Mouse (Mus musculus): ENCODE results near the gene Lman2l.

Gene Lman2l

GRCm38 (mm10) chr1:36458169-36458568 lies 13.1 kb upstream of the Lman2l start:
- no peak for DNase-seq (ENCODE audit: low read depth)

DNA sequence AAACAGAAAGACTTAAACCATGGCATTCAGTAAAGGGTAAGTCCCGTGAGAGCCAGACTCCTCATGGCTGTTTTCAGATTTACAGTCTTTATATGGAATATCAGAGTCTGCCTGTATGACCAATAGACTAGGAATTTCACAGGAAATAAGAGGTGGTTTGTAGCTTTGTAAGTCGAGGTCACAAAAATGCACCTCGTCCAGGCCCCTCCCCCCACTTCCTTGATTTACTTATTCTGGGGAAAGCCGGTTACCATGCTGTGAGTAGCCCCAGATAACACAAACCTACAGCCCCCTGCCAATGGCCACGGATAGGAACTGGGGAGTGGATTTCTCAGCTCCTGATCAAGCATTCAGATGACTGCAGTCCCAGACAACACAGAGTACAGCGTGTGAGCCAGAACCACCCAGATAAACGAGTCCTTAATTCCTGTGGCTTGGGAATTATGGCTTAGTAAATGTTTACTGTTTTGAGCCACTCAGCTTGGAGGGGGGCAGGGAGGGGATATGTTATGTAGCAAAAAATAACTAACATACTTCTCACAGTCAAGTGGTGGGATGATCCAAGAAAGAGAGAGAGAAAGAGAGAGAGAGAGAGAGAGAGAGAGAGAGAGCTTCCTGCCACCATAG lies 12.4 kb upstream of the Lman2l start:
- no peak for DNase-seq (ENCODE audit: low read depth)

- DNase-seq (ENCODE audit: low read depth): no peak
Measured at GRCm38 (mm10) chr1:36454055-36454815, 9.2 kb upstream of the Lman2l start.

DNA sequence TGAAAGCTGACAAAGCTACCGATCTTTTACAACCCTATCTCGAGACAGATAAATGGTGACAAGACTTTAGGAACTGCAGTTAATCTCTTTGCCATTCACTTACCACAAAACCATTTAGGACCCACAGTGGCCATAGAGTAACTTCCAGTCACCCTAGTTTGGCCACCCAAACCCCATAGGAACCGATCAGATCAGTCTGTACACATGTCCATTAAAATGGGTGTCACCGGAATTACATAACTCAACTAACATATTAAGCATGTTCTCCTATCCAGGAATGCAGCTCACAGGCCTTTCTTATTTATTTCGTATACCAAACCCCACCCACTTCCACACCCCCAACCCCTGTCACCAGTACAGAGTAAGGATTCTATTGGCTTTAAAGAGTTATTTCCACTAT lies 1.8 kb upstream of the Lman2l start:
- no peak for DNase-seq (ENCODE audit: low read depth)

GRCm38 (mm10) chr1:36446106-36446824 lies 1.2 kb upstream of the Lman2l start:
- no peak for DNase-seq (ENCODE audit: low read depth)

GRCm38 (mm10) chr1:36445508-36445907 lies 437 bp upstream of the Lman2l start:
- DNase-seq (ENCODE audit: low read depth): no peak

DNA sequence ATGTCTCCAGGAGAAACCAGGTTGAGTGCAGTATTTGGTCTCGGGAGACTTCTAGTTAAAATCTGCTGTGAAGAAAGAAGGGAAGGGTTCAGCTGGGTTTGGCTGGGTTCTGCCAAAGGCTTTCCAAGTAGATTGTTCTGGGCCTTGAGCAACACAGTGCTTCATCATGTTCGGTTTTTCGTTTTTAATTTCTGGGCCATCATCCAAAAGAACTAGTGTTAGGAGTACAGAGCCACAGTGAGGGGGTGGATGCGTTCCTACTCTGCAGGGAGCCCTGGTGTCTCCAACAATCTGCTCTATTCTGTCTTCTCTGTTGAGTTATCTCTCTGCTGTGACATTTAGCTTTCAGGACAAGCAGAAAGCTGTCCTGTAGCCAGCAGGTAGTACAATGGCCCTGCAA lies 4.0 kb downstream of the Lman2l start:
- no peak for DNase-seq (ENCODE audit: low read depth)

DNA sequence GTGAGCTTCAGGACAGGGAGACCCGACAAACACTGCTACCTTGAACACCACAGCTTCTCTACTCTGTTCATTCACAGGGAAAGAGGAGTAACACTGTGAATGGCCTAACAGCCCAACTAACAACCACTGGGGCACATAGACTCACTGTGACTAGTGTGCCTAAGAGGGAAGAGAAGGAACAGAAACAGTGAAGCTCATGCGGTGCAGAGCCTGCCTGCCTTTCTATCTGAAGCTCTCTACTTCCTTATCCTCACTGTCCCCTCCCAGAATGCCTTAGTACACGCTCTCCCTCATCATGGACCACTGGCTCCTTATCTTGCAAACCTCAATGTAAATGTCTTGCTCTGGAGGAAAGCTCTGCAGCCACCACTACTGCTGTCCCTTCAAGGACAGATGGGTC lies 7.8 kb downstream of the Lman2l start:
- no peak for DNase-seq (ENCODE audit: low read depth)

DNA sequence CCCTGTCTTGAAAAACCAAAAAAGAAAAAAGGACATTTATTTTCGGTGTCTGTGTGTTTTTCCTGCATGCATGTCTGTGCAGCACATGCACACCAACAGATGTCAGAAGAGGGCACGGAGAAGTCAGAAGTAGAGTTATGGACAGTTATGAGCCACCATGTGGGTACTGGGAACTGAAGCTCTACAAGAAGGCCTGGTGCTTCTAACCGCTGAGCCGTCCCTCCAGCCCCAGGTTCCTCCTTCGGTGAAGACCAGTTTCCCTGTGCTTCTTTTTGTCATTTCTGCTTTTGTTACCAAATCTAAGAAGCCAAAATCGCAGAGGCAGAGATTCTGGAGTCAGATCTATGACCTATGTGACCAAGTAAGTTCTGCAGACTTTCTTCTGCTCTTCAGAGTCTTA lies 8.6 kb downstream of the Lman2l start:
- no peak for DNase-seq (ENCODE audit: low read depth)

- peak; percentile 49 for DNase-seq (ENCODE audit: low read depth)
Measured at GRCm38 (mm10) chr1:36435071-36435470, 10.0 kb downstream of the Lman2l start.

DNA sequence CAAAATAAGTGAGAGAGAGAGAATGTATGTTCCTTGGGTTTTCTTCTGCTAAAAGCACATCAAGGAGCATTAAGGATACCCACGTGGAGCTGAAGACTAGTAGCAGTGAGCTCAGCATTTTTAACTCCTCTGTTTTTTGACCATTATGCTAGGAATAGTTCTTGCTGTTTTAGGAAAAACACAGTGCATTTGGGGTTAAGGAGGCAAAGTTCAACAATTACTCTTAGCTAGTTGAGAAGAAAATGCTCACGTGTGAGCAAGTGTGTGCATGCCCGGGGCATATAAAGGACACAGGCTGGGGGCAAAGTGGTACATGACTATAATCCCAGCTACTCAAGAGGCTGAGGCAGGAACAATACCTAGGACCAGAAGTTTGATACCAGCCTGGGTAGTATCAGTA lies 11.5 kb downstream of the Lman2l start:
- no peak for DNase-seq (ENCODE audit: low read depth)

GRCm38 (mm10) chr1:36432999-36433398 lies 12.1 kb downstream of the Lman2l start:
- DNase-seq (ENCODE audit: low read depth): no peak

DNA sequence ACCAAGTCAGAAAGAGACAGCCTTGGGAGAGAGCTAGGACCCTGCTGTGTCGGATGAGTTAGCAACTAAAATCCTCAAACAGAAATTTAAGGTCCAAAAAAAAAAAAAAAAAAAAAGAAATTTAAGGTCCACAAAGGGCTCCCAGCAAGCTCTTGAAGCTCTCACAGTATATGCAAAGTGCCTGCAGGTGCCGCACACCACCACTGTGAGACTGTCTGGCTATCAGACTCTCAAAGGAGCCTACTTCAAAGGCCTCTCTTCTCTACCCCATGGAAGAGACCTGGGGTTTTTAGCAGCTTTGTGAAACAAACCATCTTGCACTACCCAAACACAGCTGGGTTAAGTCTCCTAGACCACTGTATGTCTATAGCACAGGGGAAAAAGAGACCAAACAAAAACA lies 15.6 kb downstream of the Lman2l start:
- no peak for DNase-seq (ENCODE audit: low read depth)

GRCm38 (mm10) chr1:36404531-36404930 lies 40.5 kb downstream of the Lman2l start:
- no peak for DNase-seq (ENCODE audit: low read depth)

GRCm38 (mm10) chr1:36401509-36401908 lies 43.6 kb downstream of the Lman2l start:
- no peak for DNase-seq (ENCODE audit: low read depth)

- DNase-seq (ENCODE audit: low read depth): no peak
Measured at GRCm38 (mm10) chr1:36397041-36397440, 48.0 kb downstream of the Lman2l start.

DNA sequence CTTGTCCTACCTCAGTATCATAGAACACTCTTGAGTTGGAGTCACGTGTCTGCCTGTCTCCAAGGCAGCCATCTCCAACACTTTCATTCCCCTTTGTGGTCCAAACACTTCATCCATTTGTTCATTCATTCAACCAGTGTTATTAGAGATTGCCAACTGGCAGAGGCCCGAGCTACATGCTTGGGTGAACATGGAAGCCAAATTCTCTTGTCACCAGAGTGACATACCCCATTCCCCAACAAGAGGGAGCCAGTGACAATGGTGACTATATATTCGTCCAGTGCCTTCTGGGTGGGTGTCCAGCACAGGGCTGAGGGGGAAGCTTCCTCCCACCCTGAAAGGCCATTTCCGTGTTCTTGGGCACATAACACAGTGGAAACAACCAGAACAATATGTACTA lies 65.5 kb downstream of the Lman2l start:
- DNase-seq (ENCODE audit: low read depth): no peak

- DNase-seq (ENCODE audit: low read depth): no peak
Measured at GRCm38 (mm10) chr1:36378880-36379279, 66.2 kb downstream of the Lman2l start.

DNA sequence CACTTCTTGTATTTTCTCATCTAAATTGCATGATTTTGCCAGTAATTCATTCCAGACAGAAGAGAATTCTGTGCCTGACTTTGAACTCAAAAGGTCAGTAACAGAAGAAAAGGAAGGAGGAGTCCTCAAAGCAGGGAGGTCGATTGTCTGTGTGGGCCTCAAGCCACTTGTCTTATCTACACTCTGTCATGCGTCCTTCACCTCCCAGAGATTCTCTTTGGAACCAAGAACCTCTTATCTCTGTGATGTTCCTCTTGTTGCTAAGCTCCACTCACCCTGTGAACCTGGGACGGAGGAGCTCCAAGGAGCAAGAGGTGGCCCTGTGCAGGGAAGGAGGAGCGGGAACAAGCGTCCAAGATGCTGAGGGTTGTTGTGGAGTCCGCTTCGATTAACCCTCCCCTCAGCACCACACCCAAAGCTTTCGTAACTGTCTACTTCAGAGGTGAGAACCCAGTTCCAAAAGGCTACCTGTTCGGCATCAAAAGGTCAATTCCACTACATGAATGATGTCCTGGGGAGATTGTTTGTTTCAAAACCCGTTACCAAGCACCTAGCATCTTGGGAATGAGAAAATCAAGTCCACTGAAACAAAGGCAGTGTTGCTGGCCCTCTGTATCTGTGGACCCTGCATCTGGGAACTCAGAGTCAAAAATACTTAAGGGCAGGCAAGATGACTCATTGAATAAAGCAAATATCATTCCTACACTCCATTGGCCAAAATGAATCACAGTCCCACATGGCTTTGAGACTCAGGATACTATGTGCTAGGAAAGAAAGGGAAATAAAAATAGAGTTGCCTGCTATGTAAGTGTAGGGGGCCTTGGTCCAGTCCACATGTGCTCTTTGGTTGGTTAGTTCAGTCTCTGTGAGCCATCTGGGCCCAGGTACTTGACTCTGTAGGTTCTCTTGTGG lies 72.9 kb downstream of the Lman2l start, which contains the start of gene Fer1l5:
Gene Fer1l5, plus strand, starts transcription at position 358 of the 912 bp plus-strand sequence.
- no peak for DNase-seq (ENCODE audit: low read depth)

DNA sequence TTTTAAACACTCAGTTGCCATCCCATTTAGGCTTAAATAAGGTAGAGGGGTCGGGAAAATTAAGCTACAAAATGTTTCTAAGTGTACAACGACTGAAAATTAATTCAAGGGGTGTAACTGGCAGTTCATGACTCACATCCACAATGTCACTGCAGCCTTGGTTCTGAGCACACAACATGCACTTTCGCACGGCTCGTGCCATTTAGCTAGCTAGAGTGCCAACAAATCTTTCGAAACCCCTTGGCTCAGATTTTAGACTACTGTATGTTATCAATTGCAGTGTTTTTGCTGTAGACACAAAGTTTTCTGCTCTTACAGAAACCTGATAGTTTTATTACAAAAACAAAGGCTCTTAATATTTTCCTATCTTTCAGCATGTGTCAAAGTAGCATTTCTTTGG lies 74.2 kb downstream of the Lman2l start:
- DNase-seq (ENCODE audit: low read depth): no peak

All from naive thymus-derived CD4-positive, alpha-beta T cell, adult 2 months (primary cell).